Mouse (Mus musculus) forebrain, embryonic 10.5 days (tissue): ENCODE measurements around the gene Zhx3. TPM values are rescaled to one million over a fixed set of nuclear protein-coding genes. Genes with fewer than 3 reads are reported as not detected.

Experiments used
- DNase-seq: peaks from one replicate; pipeline ENCODE4 v3.0.0-alpha.2; 2017; ENCODE audit warnings: low spot score; ENCODE audit errors: extremely low spot score
- H3K27ac ChIP-seq: fragments of 300-500 bp; sonication (generic); 2 replicates; pipeline ENCODE4 v1.5.1; 2016; ENCODE audit warnings: mild to moderate bottlenecking
- H3K27me3 ChIP-seq: fragments of 300-500 bp; sonication (generic); 2 replicates; pipeline ENCODE4 v1.6.1; 2016; ENCODE audit warnings: mild to moderate bottlenecking; ENCODE audit not compliant: poor library complexity, severe bottlenecking
- H3K36me3 ChIP-seq: fragments of 300-500 bp; sonication (generic); replicated peaks from 2 replicates; pipeline ENCODE4 v1.6.1; 2016; ENCODE audit warnings: mild to moderate bottlenecking, moderate library complexity
- H3K4me1 ChIP-seq: fragments of 300-500 bp; sonication (generic); 2 replicates; pipeline ENCODE4 v1.6.1; 2016
- H3K4me3 ChIP-seq: fragments of 300-500 bp; sonication (generic); 2 replicates; pipeline ENCODE4 v1.5.1; 2016; ENCODE audit warnings: mild to moderate bottlenecking, moderate library complexity
- H3K9me3 ChIP-seq: fragments of 300-500 bp; sonication (generic); 2 replicates; pipeline ENCODE4 v1.6.1; 2016; ENCODE audit warnings: mild to moderate bottlenecking, moderate library complexity
- WGBS: fragments of 180-500 bp; shearing (Covaris S2); methylation state at CpG from one replicate; pipeline ENCODE4 v1.1.7; 2016; 5-methylcytosine and 5-hydroxymethylcytosine counted together
- polyA plus RNA-seq: library from polyadenylated mRNA; unstranded; fragments of >200 nt; fragmentation: Nextera tagmentation; extraction: Ambion mirVana; gene quantifications from 2 replicates; pipeline ENCODE4 v1.2.1, GENCODE M21; 2016

Zhx3 gene
- polyA plus RNA-seq = 5.8 and 5.9 TPM in 2 replicates

DNA sequence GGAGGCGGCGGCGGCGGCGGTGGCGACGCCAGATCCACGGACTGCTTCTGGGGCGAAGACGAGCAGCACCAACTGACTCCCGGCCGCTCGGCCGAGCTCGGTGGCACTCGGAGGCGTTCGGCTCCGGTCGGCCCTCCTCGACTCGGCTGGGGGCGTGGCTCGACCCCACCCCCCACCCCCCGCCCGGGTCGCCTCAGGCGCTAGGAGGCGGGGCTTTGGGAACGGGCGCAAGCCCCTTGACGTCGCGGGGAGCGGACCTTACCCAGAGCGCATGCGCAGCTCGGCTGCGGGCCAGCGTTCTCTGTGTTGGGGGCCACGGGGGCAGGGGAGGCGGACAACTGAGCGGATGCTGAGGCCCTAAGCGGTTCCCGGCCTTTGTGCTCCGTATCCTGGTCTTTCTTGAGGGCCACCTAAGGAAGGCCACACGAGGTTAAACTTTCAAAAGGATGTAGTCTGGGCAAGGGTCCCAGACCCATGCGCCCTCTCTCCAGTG is at the start of gene Zhx3:
TSS of gene Zhx3 (minus strand) at position 109 of the 493 bp plus-strand sequence.
- WGBS = 1% methylated on average over 46 of the region's 48 CpGs
- Histone ChIP-seq H3K36me3 (no peaks in the 10 kb centered on the region), H3K27me3 (no peaks in the 10 kb centered on the region), H3K27ac (peak within 1 kb of the TSS; percentile 93), H3K4me3 (peak within 1 kb of the TSS; percentile 91), H3K4me1 (peaks cover 16% of the 10 kb centered on the region), H3K9me3 (peaks cover 3% of the 10 kb centered on the region; the same call in 1 of the 2 replicates)
- peak; percentile 97 for DNase-seq

DNA sequence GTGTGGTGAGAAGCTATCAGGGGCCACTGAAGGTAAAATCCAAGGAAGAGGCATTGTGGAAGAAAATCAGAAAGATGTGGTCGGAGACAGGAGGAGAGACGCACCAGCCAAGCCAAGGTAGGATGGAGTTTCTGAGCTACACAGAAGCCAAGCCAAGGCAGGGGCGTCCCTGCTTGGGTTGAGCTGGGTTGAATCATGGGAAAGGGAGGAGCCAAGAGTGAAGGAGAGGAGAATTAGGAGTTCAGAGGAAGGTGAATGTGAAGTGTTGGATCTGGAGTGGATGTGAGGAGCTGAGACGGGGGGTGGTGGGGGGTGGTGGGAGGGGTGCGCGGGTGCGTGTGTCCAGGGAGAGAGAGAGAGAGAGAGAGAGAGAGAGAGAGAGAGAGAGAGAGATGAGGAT is 48.5 kb upstream of the Zhx3 start:
- peaks cover 17% of the 10 kb centered on the region for H3K4me1 ChIP-seq
- no peak for DNase-seq
- no peaks in the 10 kb centered on the region for H3K36me3 ChIP-seq
- no peak overlapping the region for H3K4me3 ChIP-seq
- WGBS = 82% methylated on average over 7 of the region's 7 CpGs
- H3K27ac ChIP-seq = no peak overlapping the region
- no peaks in the 10 kb centered on the region for H3K9me3 ChIP-seq
- peaks cover 5% of the 10 kb centered on the region; the same call in 1 of the 2 replicates for H3K27me3 ChIP-seq

DNA sequence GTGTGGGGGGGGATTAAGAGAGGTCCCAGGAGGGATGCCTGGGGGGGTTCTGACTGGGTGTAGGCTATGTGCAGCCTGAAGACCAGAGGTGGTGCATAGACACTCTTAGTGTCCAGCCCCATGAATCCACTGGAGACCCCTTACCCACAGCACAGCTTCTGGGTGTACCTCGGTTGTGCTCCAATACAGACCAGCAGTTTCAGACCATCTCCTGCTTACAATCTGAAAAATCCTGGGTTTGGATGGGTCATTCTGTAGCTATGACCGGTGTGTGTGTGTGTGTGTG is 46.1 kb upstream of the Zhx3 start:
- Histone ChIP-seq H3K27me3 (peaks cover 24% of the 10 kb centered on the region), H3K4me3 (no peak overlapping the region), H3K9me3 (no peaks in the 10 kb centered on the region), H3K36me3 (no peaks in the 10 kb centered on the region), H3K4me1 (peaks cover 21% of the 10 kb centered on the region), H3K27ac (peak overlapping the region; percentile 70)
- WGBS = 89% methylated on average over 2 of the region's 2 CpGs
- DNase-seq = no peak

DNA sequence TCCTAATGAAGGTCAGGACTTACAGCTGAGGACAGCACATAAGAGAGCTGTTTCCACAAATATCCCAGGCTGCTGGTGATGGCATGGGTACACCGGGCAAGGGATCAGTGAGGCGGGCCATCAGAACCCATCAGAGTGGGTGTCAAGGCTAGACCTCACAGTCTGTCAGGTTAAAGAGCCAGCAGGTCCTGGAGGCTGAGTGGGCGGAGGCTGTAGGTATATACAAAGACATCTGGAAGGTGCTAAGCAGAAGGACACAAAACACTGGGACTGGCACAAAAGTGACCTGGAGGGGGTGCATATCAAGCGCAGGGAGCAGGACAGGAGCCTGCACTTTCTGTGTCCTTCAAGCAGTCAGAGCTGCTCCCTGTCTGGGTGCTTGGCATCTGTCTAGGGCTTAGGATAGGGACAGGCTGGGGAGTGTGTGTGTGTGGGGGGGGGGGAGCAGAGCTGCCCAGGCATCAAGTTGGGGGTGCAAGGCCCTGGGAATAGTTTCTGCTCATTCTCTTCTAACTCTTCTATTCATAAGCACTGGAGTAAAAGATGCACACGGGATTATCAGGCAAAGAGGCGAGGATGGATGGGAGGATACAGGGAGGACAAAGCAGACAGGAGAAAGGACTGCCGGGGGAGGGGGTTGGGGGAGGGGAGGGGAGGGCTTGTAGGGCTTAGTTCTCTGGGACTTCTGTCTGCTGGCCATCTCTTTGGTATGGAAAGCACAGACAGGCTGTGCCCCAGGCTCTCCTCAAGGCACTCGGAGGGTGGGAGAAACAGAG is 45.5 kb upstream of the Zhx3 start:
- Histone ChIP-seq H3K4me3 (no peak overlapping the region), H3K4me1 (peaks cover 21% of the 10 kb centered on the region), H3K27me3 (peaks cover 30% of the 10 kb centered on the region), H3K9me3 (no peaks in the 10 kb centered on the region), H3K27ac (peak overlapping the region; percentile 70), H3K36me3 (no peaks in the 10 kb centered on the region)
- no peak for DNase-seq
- WGBS = 54% methylated on average over 8 of the region's 8 CpGs

DNA sequence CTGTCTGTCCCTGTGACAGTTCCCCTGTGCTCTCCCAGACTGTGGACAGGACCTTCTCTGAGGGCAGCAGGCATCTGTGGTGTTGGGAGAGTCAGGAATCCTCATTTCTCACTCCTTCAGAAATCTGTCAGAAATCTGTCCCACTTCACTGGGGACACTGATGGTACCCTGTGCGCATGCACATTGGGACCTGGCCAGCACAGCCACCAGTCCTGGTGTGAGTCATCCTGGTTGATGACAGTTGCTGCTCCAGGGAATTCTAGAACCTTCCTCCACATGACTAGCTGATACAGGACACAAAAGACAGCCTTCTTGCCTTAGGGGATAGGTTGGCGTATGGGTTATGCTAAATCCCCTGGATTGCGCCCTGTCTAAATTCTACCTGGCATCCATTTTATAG is 44.5 kb upstream of the Zhx3 start:
- Histone ChIP-seq H3K27me3 (peaks cover 40% of the 10 kb centered on the region), H3K36me3 (no peaks in the 10 kb centered on the region), H3K4me1 (peaks cover 26% of the 10 kb centered on the region), H3K4me3 (no peak overlapping the region), H3K9me3 (no peaks in the 10 kb centered on the region), H3K27ac (0 out of 2 replicates have a peak overlapping the region, but pooled peaks have one; percentile 9)
- 92% methylated on average over 3 of the region's 3 CpGs for WGBS
- DNase-seq = no peak

DNA sequence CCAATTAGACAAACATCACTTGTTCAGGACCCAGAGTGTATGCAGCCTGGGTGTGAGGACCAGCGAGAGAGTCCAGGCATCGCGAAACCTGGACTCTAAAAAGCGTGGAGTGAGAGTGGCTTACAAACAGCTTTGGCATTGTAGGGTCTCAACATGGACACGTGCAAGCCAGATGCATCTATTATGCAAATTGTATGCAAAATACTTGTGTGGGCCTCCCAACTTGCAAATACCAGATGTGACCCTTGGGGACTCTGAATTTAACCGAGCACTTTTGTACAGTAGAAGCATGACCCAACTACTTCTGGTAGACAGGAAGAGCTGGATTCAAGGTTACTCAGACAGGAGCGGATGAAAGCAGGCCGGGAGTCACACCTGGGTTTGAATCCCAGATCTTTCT is 43.9 kb upstream of the Zhx3 start:
- WGBS = 89% methylated on average over 8 of the region's 8 CpGs
- H3K4me1 ChIP-seq = peaks cover 32% of the 10 kb centered on the region
- H3K27ac ChIP-seq = no peak overlapping the region
- H3K36me3 ChIP-seq = no peaks in the 10 kb centered on the region
- no peaks in the 10 kb centered on the region for H3K9me3 ChIP-seq
- peaks cover 46% of the 10 kb centered on the region for H3K27me3 ChIP-seq
- DNase-seq = no peak
- no peak overlapping the region for H3K4me3 ChIP-seq

DNA sequence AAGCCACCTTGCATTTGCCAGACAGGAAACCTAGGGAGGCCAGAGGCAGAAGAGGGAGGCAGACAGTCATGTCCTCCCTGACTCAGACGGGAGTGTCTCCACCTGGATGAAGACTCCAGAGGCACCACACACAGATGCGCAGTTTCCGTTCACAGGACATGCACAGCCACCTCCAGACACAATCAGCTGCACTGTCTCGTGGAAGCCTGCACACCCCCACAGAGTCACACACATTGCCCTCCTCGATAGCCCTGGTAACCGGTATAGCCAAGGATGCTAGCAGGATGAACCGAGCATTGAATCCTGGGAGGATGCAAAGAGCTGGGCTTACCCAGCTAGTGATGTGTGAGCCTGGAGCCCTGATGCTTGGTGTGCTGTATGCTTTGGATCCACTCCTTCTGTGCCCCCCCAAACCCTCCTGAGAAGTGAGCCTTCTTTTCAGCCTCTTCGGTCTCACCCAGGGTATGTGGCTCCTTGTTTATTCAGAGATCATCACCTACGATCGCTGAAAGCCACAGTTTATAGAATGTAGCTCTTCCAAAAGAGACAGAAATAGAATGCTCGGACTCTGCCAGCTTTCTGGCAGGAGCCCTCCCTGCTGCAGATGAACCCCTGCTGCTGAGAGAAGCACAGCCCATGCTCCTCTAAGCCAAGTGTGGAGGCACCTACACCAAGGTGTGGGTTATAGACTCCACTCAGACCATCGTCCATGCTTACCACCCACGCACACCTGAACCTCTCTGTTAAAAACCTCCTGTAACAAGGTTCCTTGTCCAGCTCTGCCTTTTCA is 43.2 kb upstream of the Zhx3 start:
- no peaks in the 10 kb centered on the region for H3K36me3 ChIP-seq
- H3K27me3 ChIP-seq = peaks cover 53% of the 10 kb centered on the region
- H3K27ac ChIP-seq = no peak overlapping the region
- no peak overlapping the region for H3K4me3 ChIP-seq
- H3K9me3 ChIP-seq = no peaks in the 10 kb centered on the region
- peaks cover 39% of the 10 kb centered on the region for H3K4me1 ChIP-seq
- WGBS = 88% methylated on average over 13 of the region's 13 CpGs
- DNase-seq = no peak

DNA sequence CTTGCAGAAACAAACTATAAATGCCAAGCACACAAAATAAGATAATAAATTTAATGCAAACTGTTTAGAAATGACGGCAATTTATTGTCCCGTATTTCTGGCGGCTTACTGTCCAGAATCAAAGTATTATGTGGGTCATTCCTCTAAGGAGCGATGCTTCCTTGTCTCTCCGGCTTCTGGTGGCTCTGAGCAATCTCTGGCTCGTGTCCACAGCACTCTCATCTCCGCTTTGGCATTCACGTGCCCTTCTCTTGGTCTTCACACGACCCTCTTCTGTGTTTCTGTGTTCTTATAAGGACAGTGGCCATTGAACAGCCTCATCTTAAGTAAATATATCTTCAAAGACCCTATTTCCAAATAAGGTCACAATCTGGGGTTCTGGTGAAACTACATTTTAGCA is 41.9 kb upstream of the Zhx3 start:
- Histone ChIP-seq H3K4me3 (no peak overlapping the region), H3K36me3 (no peaks in the 10 kb centered on the region), H3K4me1 (peaks cover 39% of the 10 kb centered on the region), H3K27me3 (peaks cover 66% of the 10 kb centered on the region), H3K27ac (no peak overlapping the region), H3K9me3 (no peaks in the 10 kb centered on the region)
- 88% methylated on average over 9 of the region's 9 CpGs for WGBS
- no peak for DNase-seq

DNA sequence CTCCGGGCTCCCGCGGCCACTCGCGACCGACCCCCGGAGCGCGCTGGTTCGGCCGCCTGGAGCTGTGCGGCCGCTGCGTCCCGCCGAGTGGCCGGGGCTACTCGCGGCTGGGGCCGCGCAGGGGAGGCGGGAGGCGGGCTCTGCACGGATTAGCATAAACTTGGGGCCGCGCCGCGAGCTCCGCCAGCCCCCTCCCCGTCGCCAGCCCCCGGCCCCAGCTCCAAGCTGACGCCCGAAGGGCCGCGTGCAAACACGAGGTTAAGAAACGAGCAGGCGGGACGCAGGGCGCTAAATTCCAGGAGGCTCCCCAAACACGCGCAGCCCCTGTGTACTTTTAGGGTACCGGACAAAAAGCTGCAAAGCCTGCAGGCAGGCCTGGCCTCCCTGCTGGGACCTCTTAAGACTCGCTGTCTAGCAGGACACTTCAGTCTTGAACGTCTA is 39.5 kb upstream of the Zhx3 start, which contains the start of gene Emilin3:
TSS of gene Emilin3 (minus strand) at position 98 of the 441 bp plus-strand sequence.
- peak; percentile 39 for DNase-seq
- H3K9me3 ChIP-seq = no peaks in the 10 kb centered on the region
- no peaks in the 10 kb centered on the region for H3K36me3 ChIP-seq
- peaks cover 84% of the 10 kb centered on the region for H3K27me3 ChIP-seq
- H3K27ac ChIP-seq = peak within 1 kb of the TSS; percentile 83
- peaks cover 22% of the 10 kb centered on the region for H3K4me1 ChIP-seq
- peak within 1 kb of the TSS; percentile 65 for H3K4me3 ChIP-seq
- under 1% methylated on average over 46 of the region's 46 CpGs for WGBS

DNA sequence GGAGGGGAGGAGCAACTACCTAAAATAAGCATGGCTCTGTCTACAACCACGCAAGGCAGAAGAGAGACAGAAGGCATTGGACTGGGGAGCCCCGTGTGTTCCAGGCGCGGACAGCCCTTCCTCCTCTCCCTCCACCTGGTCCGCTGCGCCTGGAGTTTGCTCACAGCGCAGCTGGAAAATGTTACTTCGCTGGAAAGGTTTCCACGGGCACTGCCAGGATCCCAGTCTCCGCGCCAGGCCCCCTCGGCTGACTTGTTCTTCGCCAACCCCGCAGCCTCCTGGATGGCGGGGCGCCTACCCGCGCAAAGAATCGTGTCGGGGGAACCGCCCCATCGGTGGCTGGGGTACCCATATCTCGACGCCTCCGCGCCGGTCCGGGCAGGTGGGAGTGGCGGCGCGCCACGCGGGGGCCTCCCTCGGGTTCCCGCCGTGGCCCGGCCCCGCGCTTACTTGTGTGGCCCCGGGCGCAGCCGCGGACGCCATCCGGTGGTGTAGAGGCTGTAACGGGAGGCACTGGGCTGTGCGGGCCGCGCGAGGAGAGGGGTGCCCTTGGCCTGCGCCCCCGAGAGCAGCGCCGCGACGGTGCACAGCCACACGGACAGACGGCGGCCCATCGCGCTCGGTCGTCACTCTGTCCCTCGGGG is 38.9 kb upstream of the Zhx3 start:
- 2% methylated on average over 57 of the region's 64 CpGs for WGBS
- H3K27ac ChIP-seq = peak overlapping the region; percentile 83

DNA sequence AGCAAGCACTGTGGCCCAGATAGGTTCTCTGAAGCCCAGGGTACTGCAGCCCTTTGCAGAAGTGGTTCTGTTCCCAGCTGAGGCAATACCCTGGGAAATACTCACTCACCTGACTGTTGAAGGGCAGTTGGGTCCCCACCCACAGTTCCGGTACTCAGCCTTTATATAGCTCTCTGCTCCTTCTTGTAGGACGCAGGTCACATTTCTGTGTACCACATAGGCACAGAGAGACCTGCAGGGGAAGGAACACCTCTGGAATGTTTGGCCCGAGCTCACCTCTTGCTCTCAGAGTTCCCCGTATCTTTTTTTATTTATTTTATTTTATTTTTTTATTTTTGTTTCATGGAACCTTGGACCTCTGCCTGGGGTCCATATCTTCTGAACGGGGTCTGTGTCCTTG is 37.8 kb upstream of the Zhx3 start:
- H3K9me3 ChIP-seq = no peaks in the 10 kb centered on the region
- H3K36me3 ChIP-seq = no peaks in the 10 kb centered on the region
- peaks cover 82% of the 10 kb centered on the region for H3K27me3 ChIP-seq
- DNase-seq = no peak
- H3K4me3 ChIP-seq = no peak overlapping the region
- H3K4me1 ChIP-seq = peaks cover 22% of the 10 kb centered on the region
- no peak overlapping the region for H3K27ac ChIP-seq
- 92% methylated on average over 5 of the region's 5 CpGs for whole genome bisulfite sequencing

More for the DNA sequence above, 38.9 kb upstream of the Zhx3 start:
- DNase-seq = peak; percentile 27
- Histone ChIP-seq H3K4me1 (peaks cover 22% of the 10 kb centered on the region), H3K36me3 (no peaks in the 10 kb centered on the region), H3K9me3 (no peaks in the 10 kb centered on the region), H3K27me3 (peaks cover 84% of the 10 kb centered on the region), H3K4me3 (peak overlapping the region; percentile 65)

DNA sequence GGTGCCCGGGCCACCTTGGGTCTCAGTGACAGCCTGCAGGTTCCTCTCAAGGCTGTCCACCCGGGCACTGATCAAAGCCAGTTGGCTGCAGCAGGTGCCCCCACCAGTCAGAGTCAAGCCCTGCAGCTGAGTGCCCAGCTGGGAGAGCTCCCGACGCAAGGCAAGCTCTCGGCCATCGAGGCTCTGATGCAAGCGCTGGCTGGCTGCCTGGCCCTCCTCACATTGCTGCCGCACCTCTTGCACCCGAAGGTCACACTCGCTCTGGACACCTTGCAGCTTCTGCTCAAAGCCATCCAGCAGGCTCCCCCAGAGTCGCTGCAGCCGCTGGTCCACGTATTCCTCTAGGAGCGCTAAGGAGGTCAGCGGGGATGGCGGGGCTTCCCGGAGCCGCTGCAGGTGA is 35.8 kb upstream of the Zhx3 start:
- H3K36me3 ChIP-seq = no peaks in the 10 kb centered on the region
- H3K27ac ChIP-seq = no peak overlapping the region
- peaks cover 18% of the 10 kb centered on the region for H3K4me1 ChIP-seq
- H3K4me3 ChIP-seq = no peak overlapping the region
- H3K9me3 ChIP-seq = no peaks in the 10 kb centered on the region
- peaks cover 62% of the 10 kb centered on the region for H3K27me3 ChIP-seq
- no peak for DNase-seq
- WGBS = 61% methylated on average over 18 of the region's 18 CpGs
